Mouse (Mus musculus): Measurements from ENCODE around the gene Gtf3c2.

DNA sequence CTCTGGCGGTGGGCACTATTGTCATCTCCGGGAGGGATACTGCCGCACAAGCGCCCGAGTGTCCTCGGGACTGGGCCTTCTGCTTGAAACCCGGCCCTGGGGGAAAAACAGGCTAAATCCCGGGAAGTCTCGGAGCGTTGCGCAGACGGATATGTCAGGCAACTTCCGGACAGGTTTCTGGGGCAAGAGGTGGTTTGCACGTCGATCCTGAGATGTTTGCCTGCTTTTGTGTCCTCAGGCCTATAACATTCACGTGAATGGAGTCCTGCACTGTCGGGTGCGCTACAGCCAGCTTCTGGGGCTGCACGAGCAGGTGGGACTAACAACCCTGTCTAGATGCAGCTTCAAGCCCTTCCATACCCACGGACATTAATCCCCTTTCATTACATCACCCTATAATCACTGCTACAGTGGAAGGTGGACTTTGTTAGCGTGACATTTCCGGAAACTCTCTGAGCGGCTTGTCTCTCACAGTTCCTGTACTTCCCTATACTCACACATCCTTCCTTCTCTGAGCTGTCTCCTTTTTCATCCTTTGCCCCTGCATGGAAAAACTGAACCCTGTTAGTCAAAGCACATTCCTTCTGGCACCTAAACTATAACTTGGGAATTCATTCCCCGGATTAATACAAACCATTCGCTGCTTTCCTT lies 13.8 kb upstream of the Gtf3c2 start:
- no peak for TF ChIP-seq CTCF (IDR thresholded peaks at IDR 0.05; ENCODE audit: borderline replicate concordance, control insufficient read depth, extremely low read depth, insufficient read depth, low read length, poor library complexity)
- TF ChIP-seq POLR2A (IDR thresholded peaks at IDR 0.05; ENCODE audit: control insufficient read depth, extremely low read depth, insufficient read depth, low read length, poor library complexity): no peak

Data from thymus, adult 2 months (tissue).